Mouse (Mus musculus) C2C12 (cell line): ENCODE data around the gene Palld.

Source experiments
- CTCF ChIP-seq: IDR thresholded peaks from one replicate; pipeline ENCODE4 v1.5.1; 2011; ENCODE audit not compliant: control insufficient read depth, insufficient read depth, insufficient read length
- MAX ChIP-seq: IDR thresholded peaks from one replicate; pipeline ENCODE4 v1.6.1; 2011; ENCODE audit warnings: mild to moderate bottlenecking, control low read depth
- MYOG ChIP-seq: IDR thresholded peaks from one replicate; pipeline ENCODE4 v1.6.1; 2011; ENCODE audit not compliant: control insufficient read depth, insufficient read length; ENCODE audit errors: extremely low read depth

DNA sequence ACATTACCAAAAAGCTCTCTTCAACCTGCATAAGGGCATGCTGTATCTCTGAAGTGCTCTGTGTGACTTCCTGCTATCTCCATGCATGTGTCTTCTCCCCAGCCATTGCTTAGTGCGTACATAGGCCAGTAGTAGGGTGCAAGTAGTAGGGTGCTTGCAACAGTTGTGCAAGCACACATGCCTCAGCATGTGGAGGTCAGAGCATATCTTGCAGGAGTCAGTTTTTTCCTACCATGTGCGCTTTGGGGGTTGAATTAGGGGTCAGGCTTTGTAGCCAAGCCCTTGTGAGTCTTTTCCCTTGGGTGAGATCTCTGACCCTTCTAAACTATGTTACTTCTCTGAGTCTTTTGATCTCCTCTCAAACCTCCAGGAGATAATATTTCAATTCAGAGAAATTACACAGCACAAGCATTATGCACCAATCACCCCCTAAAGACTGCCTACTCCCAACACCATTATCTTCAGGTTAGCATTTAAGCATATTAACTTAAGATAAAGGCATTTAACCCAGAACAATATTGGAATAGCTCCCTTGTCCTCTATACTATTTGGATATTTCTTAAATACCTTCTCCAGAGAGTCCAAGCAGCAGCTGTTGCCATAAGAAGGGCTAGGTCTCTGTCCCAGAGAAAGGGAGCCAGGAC is 16.8 kb upstream of the Palld start:
- no peak for TF ChIP-seq CTCF
- no peak for TF ChIP-seq MYOG
- TF ChIP-seq MAX: no peak
